Mouse (Mus musculus): Measurements from ENCODE around the gene Gm2026. TPM values are rescaled to one million over a fixed set of nuclear protein-coding genes. Genes with fewer than 3 reads are reported as not detected.
"Not testable (repeated sequence)": the region's sequence is repeated elsewhere in the genome, so short reads cannot be mapped to it uniquely, and the experiment has no call there.

Gm2026 gene
- 10 to 100 TPM; 47.3 to 47.7 TPM for total RNA-seq (2021)
- long read RNA-seq, experiment 1, partial matches to known transcripts = 0 of 6 reads
- long read RNA-seq, experiment 1, other reads (novel, unspliced or antisense) = 4 of 6 reads
- long read RNA-seq, experiment 2, partial matches to known transcripts = 0 of 8 reads
- long read RNA-seq, experiment 2, other reads (novel, unspliced or antisense) = 4 of 8 reads

GRCm38 (mm10) chr2:175965031-175965430 is at the start of gene Gm2026:
Gene Gm2026 (plus strand): TSS chr2:175965331.
- H3K27ac ChIP-seq; H3K4me3 ChIP-seq; DNase-seq (ENCODE audit: extremely low spot score in 1 of 2, low spot score in 2 of 2); intact Hi-C loops (cut with DNase I): not testable (repeated sequence)

GRCm38 (mm10) chr2:175931000-175931399 is 34.1 kb upstream of the Gm2026 start, which contains the start of gene Zfp966:
Gene Zfp966 (minus strand): TSS chr2:175931100.
- DNase-seq (ENCODE audit: extremely low spot score in 1 of 2, low spot score in 2 of 2); intact Hi-C loops (cut with DNase I); H3K4me3 ChIP-seq; H3K27ac ChIP-seq: not testable (repeated sequence)

Other genes starting within 250 kb of the Gm2026 start
- gene Gm2007, start 223.8 kb upstream of the Gm2026 start, total RNA-seq (2021) = not detected
- gene Gm14288, start 164.2 kb upstream of the Gm2026 start, total RNA-seq (2021) = 1 to 10 TPM in 1 of 2 experiments, not detected in 1; 2.9 TPM
- gene Gm6710, start 96.1 kb upstream of the Gm2026 start, total RNA-seq (2021) = 10 to 100 TPM; 48.2 to 54.7 TPM
- 1 to 10 TPM; 6.9 to 7.4 TPM for gene Zfp966, start 34.2 kb upstream of the Gm2026 start, total RNA-seq (2021)
- 10 to 100 TPM in 1 of 2 experiments, 1 to 10 TPM in 1; 7.0 to 11.4 TPM for gene Gm2004, start 184.5 kb downstream of the Gm2026 start, total RNA-seq (2021)

Measured in left cerebral cortex, adult 2 months (tissue).